Mouse (Mus musculus): ENCODE results near the gene Eif4enif1.
"Not testable (repeated sequence)": the region's sequence is repeated elsewhere in the genome, so short reads cannot be mapped to it uniquely, and the experiment has no call there.

Eif4enif1 gene

GRCm38 (mm10) chr11:3181250-3181649 is 20.9 kb upstream of the Eif4enif1 start:
- not testable (repeated sequence) for DNase-seq (ENCODE audit: low read depth, low spot score)

- not testable (repeated sequence) for DNase-seq (ENCODE audit: low read depth, low spot score)
Observed at GRCm38 (mm10) chr11:3181971-3182370, 20.2 kb upstream of the Eif4enif1 start.

GRCm38 (mm10) chr11:3182707-3183106 is 19.5 kb upstream of the Eif4enif1 start:
- not testable (repeated sequence) for DNase-seq (ENCODE audit: low read depth, low spot score)

GRCm38 (mm10) chr11:3193363-3193762 is 8.8 kb upstream of the Eif4enif1 start, which contains the start of gene Sfi1:
Sfi1 (minus strand) TSS chr11:3193463.
- no peak for DNase-seq (ENCODE audit: low read depth, low spot score)

- DNase-seq (ENCODE audit: low read depth, low spot score): not testable (repeated sequence)
Observed at GRCm38 (mm10) chr11:3200636-3201035, 1.6 kb upstream of the Eif4enif1 start.

- DNase-seq (ENCODE audit: low read depth, low spot score): no peak
Observed at GRCm38 (mm10) chr11:3201326-3202230, 614 bp upstream of the Eif4enif1 start.

- no peak for DNase-seq (ENCODE audit: low read depth, low spot score)
Observed at GRCm38 (mm10) chr11:3202781-3203441, 719 bp downstream of the Eif4enif1 start.

- DNase-seq (ENCODE audit: low read depth, low spot score): no peak
Observed at GRCm38 (mm10) chr11:3203771-3204170, 1.6 kb downstream of the Eif4enif1 start.

GRCm38 (mm10) chr11:3205207-3205606 is 3.0 kb downstream of the Eif4enif1 start:
- DNase-seq (ENCODE audit: low read depth, low spot score): no peak

- DNase-seq (ENCODE audit: low read depth, low spot score): no peak
Observed at GRCm38 (mm10) chr11:3206783-3207182, 4.6 kb downstream of the Eif4enif1 start.

- DNase-seq (ENCODE audit: low read depth, low spot score): no peak
Observed at GRCm38 (mm10) chr11:3212526-3212925, 10.3 kb downstream of the Eif4enif1 start.

- no peak for DNase-seq (ENCODE audit: low read depth, low spot score)
Observed at GRCm38 (mm10) chr11:3223105-3223504, 20.9 kb downstream of the Eif4enif1 start.

GRCm38 (mm10) chr11:3227113-3227512 is 24.9 kb downstream of the Eif4enif1 start:
- no peak for DNase-seq (ENCODE audit: low read depth, low spot score)

GRCm38 (mm10) chr11:3232248-3232647 is 30.1 kb downstream of the Eif4enif1 start:
- no peak for DNase-seq (ENCODE audit: low read depth, low spot score)

GRCm38 (mm10) chr11:3233704-3234103 is 31.5 kb downstream of the Eif4enif1 start:
- no peak for DNase-seq (ENCODE audit: low read depth, low spot score)

- DNase-seq (ENCODE audit: low read depth, low spot score): no peak
Observed at GRCm38 (mm10) chr11:3235277-3235676, 33.1 kb downstream of the Eif4enif1 start.

- no peak for DNase-seq (ENCODE audit: low read depth, low spot score)
Observed at GRCm38 (mm10) chr11:3242395-3242794, 40.2 kb downstream of the Eif4enif1 start.

- DNase-seq (ENCODE audit: low read depth, low spot score): no peak
Observed at GRCm38 (mm10) chr11:3243771-3244170, 41.6 kb downstream of the Eif4enif1 start.

- no peak for DNase-seq (ENCODE audit: low read depth, low spot score)
Observed at GRCm38 (mm10) chr11:3247387-3247786, 45.2 kb downstream of the Eif4enif1 start.

- DNase-seq (ENCODE audit: low read depth, low spot score): no peak
Observed at GRCm38 (mm10) chr11:3259537-3259936, 57.3 kb downstream of the Eif4enif1 start.

GRCm38 (mm10) chr11:3265291-3266078 is 63.3 kb downstream of the Eif4enif1 start:
- no peak for DNase-seq (ENCODE audit: low read depth, low spot score)
